Mouse (Mus musculus): Measurements from ENCODE around the gene Tekt5.
A peak's percentile ranks its signal among the peaks of the same experiment; 100 is the strongest.

The Tekt5 gene

DNA sequence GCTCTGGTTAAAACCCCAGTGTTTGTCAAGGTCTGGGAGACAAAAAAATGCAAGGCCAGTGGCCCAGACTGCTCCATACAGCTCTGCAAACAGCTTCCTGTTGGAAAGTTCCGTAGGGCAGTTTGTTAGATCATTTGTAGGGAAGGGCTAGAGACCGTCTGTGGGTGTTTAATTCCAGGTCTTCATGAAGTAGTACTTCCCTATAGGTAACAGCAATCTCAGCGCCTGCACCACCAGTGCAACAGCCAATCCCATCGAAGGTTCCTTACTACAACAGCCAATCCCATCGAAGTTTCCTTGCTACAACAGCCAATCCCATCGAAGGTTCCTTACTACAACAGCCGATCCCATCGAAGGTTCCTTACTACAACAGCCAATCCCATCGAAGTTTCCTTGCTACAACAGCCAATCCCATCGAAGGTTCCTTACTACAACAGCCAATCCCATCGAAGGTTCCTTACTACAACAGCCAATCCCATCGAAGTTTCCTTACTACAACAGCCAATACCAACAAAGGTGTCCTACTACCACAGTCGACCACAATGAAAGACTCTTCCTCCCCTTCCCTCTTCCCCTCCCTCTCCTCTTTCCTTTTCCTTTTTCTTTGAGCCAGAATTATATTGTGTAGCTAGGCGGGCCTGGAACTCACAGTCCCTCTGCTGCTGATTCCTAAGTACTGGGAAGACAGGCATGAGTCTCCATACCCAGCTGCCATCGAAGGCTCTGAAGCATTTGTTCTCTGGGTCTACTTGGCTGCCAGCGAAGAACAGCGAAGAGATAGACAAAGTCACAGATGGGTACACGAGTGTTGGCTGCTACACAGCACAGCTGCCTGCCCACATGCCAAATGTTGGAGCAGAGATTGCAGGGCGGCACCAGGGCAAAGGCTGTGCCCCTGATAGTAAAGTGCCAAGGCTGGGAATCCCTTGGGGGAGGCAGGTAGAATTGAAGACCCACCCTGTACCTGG lies 58.6 kb downstream of the Tekt5 start:
- DNase-seq (ENCODE audit: low spot score) = peak; percentile 45

DNA sequence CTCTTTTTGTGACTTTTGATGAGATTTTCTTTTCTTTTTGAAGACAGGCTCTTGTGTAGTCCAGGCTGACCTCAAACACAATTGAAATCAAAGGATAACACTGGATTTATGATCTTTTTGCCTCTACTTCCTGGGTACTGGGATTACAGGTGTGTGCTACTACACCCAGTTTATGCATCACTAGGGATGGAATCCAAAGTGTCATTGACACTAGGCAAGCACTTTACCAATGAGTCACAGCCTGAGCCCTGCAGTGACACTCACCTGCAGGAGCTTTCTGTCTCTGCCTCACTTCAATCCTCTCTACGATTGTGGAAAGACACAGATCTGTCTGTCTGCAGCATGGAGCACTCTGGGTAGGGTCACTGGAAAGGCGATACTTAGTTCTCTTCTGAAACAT lies 59.3 kb downstream of the Tekt5 start:
- DNase-seq (ENCODE audit: low spot score) = no peak

DNA sequence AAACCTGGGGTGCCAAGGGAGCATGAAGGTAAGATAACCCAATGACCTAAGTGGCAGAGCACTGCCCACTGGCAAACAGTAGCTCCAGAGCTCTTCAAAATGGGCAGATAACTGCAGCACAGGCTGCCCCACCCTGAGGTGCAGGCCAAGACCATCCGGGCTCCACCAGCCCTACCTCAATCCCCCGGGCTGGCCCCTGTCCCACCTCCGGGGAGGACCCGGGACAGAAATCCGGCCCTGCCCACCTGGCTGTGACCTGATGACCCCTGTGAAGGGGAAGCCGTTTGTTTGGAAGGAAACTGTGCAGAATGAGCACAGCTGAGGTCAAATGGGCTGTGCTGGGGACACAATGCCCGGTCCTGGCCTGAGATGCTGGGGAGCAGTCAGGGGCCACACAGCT lies 62.6 kb downstream of the Tekt5 start:
- DNase-seq (ENCODE audit: low spot score) = no peak

DNA sequence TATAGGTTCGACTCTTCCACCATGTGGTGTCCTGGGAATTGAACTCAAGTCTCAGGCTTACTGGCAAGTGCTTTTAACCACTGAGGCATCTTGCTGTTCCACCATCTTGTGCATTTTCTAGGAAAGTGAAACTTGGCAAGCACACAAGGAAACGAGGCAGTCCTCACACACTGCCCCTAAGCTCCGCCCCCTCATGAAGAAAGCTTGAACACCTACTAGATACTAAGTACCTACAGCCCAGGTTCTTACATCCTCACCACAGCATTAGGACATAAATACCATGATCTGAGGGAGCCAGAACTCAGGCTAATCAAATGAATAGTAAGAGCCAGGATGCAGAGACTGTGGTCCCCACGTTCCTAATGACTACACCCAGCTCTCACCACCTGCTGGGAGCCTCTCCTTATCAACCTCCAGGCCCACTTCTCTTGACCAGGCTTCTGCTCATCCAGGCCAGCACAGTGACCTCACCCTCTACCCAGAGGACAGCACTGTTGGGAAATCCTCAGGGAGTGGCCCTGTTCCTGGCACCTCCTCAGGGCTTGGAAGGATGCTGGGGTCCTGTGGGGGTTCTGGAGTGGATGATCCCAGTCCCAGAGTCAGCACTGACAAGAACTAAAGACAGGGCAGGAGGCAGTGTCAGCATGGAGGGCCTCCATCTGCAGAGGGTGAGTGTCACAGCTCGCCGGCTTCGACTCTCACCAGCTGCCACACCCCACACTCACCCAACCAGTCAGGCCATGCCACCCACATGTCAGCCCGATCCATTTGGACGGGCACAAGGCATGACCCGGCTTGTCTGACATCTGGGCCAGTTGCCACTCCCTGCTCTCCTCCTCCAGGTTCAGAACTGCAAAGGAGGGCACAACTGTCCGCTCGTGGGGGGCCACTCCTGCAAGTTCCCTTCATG lies 64.4 kb downstream of the Tekt5 start:
- no peak for DNase-seq (ENCODE audit: low spot score)

DNA sequence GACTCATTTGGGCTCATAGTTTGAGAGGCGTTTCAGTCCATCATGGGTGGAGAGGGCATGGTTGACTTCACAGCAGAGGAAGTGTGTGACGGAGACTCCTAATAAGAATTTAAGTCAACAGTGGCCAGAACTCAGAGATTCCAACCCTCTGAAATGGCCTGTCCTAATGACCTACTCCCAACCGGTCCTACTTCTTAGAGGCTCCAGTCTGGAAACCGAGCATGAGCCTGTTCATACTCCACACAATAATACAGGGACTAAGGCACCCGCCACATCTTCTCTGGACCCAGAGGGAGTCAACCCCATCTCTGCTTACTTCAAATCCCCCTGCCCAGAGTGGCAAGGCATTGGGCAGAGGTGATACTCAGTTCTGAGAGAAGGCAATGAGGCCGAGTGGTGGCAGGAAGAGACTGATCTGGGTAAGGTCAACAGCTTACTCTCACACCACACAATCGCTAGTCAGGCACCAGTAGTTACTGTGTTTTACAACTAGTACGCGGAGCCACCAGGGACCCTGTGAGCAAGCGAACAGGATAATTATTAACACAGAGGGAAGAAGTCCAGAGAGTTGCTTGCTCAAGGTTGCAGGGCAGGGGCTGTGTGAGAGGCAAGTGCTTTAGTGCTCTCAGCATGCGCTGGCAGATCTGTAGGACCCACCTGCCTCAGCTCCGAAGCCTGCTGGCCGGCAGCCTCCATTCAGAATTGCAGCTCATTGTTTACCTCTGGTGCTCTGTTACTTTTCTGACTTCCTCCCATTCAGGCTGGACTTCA lies 67.5 kb downstream of the Tekt5 start:
- DNase-seq (ENCODE audit: low spot score) = no peak

GRCm38 (mm10) chr16:10319914-10320569 lies 75.2 kb downstream of the Tekt5 start:
- no peak for DNase-seq (ENCODE audit: low spot score)

DNA sequence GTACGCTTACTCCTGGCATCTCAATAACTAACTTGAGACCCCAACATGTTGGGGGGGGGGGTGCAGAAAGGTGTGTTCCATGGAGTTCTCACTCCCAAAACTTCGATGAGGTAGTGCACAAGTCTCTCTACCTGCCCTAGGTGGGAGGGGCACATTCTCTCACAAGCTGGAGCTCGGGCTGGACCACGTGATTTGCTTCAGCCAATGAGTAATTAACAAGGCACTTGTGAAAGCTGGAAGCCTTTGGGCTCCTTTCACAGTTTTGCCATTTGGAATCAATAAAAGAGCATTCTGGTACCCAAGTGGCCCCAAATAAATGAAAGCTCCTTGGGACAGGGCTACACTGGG lies 78.1 kb downstream of the Tekt5 start:
- DNase-seq (ENCODE audit: low spot score) = no peak

- DNase-seq (ENCODE audit: low spot score) = no peak
Measured at GRCm38 (mm10) chr16:10316493-10317196, 78.6 kb downstream of the Tekt5 start.

- peak; percentile 39 for DNase-seq (ENCODE audit: low spot score)
Measured at GRCm38 (mm10) chr16:10313646-10314088, 81.6 kb downstream of the Tekt5 start, which contains the start of gene Emp2. TSS of gene Emp2 (minus strand) at chr16:10313968.

- DNase-seq (ENCODE audit: low spot score) = no peak
Measured at GRCm38 (mm10) chr16:10313226-10313625, 82.1 kb downstream of the Tekt5 start.

DNA sequence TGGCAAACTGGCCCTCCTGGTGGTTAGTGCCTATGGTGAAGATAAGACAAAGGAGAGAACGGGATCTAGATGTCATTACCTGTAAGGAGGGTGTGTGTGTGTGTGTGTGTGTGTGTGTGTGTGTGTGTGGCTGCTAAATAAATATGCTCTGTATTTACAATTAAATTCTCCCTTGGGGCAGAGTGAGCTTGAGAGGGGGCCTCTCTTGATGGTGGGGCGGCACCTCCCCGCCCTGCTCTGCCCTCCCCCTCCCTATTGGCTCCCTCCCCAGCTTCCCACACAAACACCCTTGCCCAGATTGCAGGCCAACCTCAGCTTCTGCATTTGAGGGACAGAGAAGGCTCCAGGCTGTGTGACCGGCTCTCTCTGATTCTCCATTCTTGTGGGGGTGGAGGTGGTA lies 83.3 kb downstream of the Tekt5 start:
- DNase-seq (ENCODE audit: low spot score) = no peak

DNA sequence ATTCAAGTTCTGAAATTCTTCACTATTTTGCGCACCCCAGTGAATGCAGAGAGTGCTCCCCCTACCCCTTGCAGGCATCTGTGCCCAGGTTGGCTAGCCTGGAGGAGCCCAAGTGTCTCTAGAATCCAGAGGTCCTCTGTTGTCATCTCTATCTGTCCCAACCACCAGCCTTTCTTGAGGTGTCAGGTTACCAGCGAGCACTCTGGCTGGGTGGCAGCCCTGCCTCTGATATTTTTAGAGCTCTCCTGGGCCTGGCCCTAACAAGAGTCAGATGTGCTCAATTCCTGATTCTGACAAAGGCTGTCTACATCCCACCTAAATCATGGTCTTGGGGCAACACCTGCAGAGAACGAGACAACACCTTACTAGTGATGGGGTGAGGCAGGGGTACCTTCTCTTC lies 84.2 kb downstream of the Tekt5 start:
- DNase-seq (ENCODE audit: low spot score) = no peak

DNA sequence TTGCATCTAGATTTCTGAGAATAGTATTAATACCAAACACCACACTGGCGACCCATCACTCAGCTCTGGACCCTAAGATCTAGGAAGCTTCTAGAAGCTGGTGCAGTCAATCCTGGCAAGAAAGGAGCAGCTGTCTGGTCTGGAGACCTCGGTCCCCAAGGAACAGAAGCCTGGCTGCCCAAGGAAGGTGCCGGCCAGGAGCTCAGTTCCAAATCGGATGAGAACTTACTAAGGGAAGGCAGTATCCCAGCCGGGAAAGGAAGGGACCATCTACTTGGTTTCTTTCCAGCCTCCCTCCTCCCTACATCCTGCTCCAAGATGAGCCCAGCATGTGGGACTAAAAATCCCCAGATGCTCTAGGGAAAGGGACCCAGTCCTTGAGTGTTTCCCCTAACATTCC lies 84.8 kb downstream of the Tekt5 start:
- DNase-seq (ENCODE audit: low spot score) = no peak

All from testis, postnatal 14 days (tissue).